Mouse (Mus musculus): ENCODE results near the gene Zfp704.
"Not testable (repeated sequence)": the region's sequence is repeated elsewhere in the genome, so short reads cannot be mapped to it uniquely, and the experiment has no call there.

The Zfp704 gene

DNA sequence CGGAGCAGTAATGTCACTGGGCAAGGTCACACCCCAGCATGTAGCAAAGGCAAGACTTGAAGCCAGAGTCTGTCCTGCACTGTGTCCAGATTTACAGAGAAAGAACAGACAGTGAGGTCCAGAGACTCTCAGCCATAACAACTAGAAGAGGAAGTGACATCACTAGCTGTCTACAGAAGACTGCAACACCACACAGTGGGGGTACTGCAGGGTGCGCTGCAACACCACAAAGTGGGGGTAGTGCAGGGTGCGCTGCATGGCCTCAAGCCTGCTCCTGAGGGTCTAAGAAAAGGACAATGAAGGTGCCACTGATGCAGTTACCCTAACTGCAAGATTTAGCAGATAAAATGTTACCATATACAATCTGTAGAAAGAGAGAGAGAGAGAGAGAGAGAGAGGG is 11.8 kb downstream of the Zfp704 start:
- no peak for DNase-seq (ENCODE audit: low spot score in 2 of 2)

GRCm38 (mm10) chr3:9594457-9594856 is 15.4 kb downstream of the Zfp704 start:
- no peak for DNase-seq (ENCODE audit: low spot score in 2 of 2)

GRCm38 (mm10) chr3:9593832-9594231 is 16.1 kb downstream of the Zfp704 start:
- no peak for DNase-seq (ENCODE audit: low spot score in 2 of 2)

- DNase-seq (ENCODE audit: low spot score in 2 of 2) = no peak
Observed at GRCm38 (mm10) chr3:9591416-9592110, 18.3 kb downstream of the Zfp704 start.

- DNase-seq (ENCODE audit: low spot score in 2 of 2) = no peak
Observed at GRCm38 (mm10) chr3:9588635-9589034, 21.2 kb downstream of the Zfp704 start.

DNA sequence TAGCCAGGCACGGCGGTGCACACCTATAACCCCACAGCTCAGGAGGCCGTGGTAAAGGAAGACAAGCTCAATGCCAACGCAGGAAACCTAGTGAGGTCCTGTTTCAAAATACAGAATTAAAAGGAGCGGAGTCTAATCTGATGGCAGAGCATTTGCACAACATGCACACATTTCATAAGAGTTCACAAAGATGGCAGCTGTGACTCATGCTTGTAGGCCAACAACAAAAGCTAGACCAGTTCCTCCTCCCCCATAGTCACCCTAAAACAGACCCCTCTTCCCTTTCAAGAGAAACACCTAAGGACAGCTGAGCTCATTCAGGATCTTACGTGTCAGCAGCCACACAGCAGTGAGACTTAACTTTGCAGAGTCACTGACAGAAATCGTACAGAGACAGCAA is 22.6 kb downstream of the Zfp704 start:
- no peak for DNase-seq (ENCODE audit: low spot score in 2 of 2)

DNA sequence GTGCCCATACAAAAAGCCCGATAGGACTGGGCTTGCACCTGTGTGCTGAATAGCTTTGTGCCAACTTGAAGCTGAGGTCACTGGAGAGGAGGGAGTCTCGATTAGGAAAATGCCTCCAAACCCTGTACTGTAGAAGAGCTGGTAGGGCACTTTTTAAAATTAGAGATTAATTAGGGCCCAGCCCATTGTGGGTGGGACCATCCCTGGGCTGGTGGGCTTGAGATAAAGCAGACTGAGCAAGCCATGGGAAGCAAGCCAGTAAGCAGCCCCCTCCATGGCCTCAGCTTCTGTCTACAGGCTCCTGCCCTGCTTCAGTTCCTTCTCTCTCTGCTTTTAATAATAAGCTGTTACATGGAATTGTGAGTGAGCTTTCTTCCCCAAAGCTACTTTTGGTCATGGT is 26.4 kb downstream of the Zfp704 start:
- DNase-seq (ENCODE audit: low spot score in 2 of 2) = no peak

DNA sequence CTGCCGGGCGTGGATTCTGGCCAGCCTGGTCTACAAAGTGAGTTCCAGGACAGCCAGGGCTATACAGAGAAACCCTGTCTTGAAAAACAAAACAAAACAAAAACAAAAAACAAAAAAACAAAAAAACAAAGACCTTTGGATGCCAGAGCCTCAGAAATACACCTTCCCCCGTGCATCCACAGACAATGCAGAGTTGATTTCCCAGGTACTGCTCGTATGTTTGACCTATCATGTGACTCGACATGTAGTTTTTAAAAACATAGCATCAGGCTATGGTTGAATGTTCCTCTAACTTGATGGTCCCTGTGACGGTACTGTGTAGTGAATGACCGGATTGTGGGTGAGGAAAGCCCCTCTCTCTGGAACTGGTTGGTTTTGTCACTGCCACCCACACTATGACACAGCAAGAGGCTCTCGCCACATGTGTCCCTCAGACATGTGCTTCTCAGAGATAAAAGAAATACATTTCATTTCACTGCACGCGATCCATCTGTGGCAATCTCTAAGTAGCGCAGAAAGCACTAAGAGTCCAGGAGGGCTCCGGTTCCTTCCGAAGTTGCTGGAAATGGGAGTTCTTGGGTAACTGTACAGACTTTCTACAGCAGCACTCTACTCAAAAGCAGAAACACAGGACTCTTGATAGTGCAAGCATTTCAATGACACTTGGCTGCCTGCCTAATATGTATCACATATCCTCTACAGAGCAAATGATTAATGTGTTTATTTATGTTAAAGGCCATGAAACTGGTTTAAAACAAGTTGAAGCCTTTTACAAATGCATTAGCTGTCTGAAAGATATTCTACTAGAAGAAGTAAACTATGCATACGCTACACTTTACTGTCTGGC is 28.7 kb downstream of the Zfp704 start:
- DNase-seq (ENCODE audit: low spot score in 2 of 2) = no peak

DNA sequence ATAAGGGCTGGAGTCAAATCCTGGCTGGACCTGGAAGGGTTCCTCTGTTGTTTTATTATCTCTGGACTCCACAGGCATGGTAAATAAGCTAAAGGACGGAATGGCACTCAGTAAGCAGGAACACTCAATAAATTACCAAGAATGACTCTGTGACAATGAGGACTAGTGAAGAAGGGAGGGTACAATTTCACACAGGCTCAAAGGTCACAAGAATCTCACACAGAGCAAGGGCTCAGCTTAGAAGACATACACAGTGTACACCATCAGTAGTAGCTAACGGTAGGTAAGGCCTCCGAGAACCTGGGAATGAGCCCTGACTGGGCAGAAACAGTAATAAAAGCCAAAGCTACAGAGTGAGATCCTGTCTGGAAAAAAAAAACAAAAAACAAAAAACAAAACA is 29.8 kb downstream of the Zfp704 start:
- DNase-seq (ENCODE audit: low spot score in 2 of 2) = no peak

DNA sequence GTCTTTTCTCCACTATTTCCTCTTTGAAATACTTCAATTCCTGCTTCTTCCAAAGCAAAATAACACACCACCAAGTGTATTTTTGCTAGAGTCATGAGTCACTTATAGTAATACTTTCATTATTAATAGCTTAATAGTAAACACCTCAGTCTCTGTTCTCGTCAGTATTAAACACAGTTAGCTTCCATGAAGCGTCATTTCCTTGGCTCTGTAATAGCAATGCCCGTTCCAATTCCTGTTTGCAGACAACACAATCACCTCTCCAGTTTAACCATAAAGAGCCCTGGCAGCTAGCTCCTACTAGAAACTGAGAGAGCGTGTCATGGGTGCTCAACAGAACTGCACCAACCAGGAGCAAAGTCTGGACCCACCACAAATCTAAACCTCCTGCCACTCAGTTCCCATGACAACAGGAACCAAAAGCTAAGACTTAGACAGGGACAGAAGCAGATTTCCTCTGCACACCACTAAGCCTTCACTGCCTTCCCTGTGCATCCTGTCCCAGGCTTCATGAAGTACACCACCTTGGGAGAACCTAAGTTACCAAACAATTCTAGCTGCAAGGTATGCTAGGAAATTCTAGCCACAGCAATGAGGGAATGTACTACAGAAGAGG is 30.7 kb downstream of the Zfp704 start:
- no peak for DNase-seq (ENCODE audit: low spot score in 2 of 2)

GRCm38 (mm10) chr3:9576872-9577271 is 33.0 kb downstream of the Zfp704 start:
- no peak for DNase-seq (ENCODE audit: low spot score in 2 of 2)

GRCm38 (mm10) chr3:9574305-9574704 is 35.6 kb downstream of the Zfp704 start:
- no peak for DNase-seq (ENCODE audit: low spot score in 2 of 2)

GRCm38 (mm10) chr3:9573581-9573980 is 36.3 kb downstream of the Zfp704 start:
- no peak for DNase-seq (ENCODE audit: low spot score in 2 of 2)

DNA sequence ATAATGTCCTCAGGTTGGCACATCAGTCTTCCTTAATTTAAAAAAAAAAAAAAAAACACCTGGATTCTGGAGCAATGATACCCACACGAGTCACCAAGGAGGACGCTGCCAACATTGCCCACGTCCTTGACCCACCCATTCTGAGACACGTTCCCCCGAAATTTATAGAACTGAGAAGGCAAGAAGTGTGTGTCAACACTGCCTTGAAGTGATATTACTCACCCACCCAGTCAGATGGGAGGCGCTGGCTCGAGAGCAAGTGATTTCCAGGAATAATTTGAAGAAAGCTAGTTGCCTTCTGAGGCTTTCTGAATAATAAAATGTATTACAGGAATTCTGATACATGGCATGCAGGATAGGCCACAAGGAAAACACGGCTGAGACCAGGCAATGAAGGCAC is 37.6 kb downstream of the Zfp704 start:
- DNase-seq (ENCODE audit: low spot score in 2 of 2) = no peak

GRCm38 (mm10) chr3:9570782-9571181 is 39.1 kb downstream of the Zfp704 start:
- no peak for DNase-seq (ENCODE audit: low spot score in 2 of 2)

DNA sequence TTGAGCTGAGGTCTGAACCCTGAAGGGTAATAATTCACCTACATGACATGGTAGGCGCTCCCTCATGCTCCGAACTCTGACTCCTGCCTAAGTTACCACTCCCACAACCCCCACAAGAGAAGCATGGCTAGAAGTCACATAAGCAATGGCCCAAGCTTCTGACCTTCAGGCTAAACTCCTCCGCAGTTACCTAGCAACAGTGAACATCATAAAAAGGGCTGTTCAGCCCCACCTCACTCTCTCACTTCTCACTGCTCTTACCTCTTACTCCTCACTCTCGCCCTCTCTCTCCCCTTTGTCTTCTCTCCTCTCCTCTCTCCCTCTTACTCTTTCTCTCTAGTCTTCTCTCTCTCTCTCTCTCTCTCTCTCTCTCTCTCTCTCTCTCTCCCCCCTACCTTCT is 40.2 kb downstream of the Zfp704 start:
- not testable (repeated sequence) for DNase-seq (ENCODE audit: low spot score in 2 of 2)

GRCm38 (mm10) chr3:9568565-9569228 is 41.2 kb downstream of the Zfp704 start:
- DNase-seq (ENCODE audit: low spot score in 2 of 2) = no peak

DNA sequence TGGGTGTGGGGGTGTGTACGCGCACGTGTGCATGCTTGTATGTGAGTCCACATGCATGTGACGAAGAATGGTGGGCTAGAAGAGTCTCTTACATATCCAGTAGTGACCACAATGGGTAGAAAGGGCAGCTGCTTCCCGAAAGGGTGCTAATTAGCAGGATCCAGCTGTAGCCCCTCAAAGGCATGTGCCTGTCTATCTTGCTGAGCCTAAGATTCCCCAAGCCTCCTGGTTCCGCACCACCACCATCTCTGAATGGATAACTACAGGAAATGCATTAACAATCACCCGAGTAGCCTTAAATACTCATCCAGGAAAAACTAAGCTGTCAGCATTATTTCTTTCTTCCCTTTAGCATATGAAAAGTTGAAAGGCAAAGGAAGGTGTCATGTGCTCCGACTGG is 41.9 kb downstream of the Zfp704 start:
- no peak for DNase-seq (ENCODE audit: low spot score in 2 of 2)

- DNase-seq (ENCODE audit: low spot score in 2 of 2) = no peak
Observed at GRCm38 (mm10) chr3:9566831-9567230, 43.1 kb downstream of the Zfp704 start.

- no peak for DNase-seq (ENCODE audit: low spot score in 2 of 2)
Observed at GRCm38 (mm10) chr3:9563562-9563961, 46.3 kb downstream of the Zfp704 start.

- no peak for DNase-seq (ENCODE audit: low spot score in 2 of 2)
Observed at GRCm38 (mm10) chr3:9562649-9563328, 47.1 kb downstream of the Zfp704 start.

All from cerebellum, postnatal 4 days (tissue).